Mouse (Mus musculus): Measurements from ENCODE around the gene Erp27.

Erp27 gene

DNA sequence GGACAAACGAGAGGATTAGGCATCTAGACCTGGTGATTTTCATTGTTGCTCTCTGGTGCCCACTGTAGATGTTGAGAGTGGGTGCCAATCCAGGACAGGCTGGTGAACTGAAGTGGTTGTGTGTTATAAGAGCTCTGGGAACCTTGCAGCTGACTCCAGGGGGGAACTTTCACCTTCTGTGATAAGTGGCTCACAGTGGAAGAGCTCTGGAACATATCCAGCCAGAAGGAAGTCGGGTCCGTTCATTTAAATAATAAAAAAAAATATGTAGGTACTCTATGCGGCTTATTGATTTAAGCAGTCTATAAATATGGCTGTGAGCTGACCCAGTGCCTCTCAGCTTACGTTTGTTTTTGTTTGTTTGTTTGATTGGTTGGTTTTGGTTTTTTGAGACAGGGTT, at the start of gene Erp27:
Erp27 (minus strand) TSS at position 101 of the 400 bp plus-strand sequence.
- DNase-seq (ENCODE audit: low spot score in 2 of 2) = no peak

DNA sequence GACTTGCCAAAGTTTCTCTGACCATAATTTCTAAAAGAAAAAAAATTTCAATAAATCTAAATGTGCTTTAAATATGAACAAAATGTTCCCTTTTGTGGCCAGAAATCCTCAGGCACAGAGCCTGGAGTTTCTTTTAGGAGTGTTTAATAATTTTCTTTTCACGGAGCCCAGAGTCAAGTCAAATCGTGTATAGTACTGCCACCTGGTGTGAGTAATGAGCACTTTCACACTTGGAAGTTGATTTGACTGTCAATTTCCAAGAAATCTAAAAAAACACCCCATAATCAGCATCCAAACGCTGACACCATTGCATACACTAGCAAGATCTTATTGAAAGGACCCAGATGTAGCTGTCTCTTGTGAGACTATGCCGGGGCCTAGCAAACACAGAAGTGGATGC, 46.9 kb upstream of the Erp27 start:
- DNase-seq (ENCODE audit: low spot score in 2 of 2) = peak in 1 of 2 experiments; percentile 36

DNA sequence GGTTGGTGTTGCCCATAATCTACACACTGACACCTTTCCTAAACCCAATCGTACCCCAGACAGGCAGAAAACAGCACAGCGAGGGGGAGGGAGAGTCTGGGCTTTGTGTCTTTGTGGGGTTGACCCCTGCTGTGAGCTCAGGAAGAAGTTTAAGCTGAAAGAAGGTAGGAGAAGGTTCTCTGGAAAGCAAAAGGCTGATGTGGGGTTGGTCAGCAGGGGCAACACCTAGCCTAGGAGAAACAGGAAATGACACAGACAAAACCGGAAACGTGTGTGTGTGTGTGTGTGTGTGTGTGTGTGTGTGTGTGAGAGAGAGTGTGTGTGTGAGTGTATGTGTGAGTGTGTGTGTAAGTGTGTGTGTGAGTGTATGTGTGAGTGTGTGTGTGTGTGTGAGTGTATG, 45.5 kb upstream of the Erp27 start:
- no peak for DNase-seq (ENCODE audit: low spot score in 2 of 2)

DNA sequence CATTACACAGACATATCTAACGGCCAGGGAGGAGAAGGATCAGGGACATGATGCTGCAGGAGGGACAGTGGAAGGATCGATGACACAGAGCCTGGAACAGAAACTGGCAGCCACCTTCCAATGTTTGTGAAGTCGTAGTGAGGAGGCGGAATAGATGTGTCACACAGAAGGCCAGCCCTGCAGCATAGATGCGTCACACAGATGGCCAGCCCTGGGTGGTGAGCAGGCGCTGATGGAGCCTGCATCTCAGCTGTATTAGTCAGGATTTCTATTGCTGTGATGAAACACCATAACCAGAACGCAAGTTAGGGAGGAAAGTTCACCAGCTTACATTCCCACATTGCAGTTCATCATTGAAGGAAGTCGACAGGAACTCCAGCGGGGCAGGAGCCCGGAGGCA, 43.9 kb upstream of the Erp27 start:
- peak; percentile 23 to 25 for DNase-seq (ENCODE audit: low spot score in 2 of 2)

DNA sequence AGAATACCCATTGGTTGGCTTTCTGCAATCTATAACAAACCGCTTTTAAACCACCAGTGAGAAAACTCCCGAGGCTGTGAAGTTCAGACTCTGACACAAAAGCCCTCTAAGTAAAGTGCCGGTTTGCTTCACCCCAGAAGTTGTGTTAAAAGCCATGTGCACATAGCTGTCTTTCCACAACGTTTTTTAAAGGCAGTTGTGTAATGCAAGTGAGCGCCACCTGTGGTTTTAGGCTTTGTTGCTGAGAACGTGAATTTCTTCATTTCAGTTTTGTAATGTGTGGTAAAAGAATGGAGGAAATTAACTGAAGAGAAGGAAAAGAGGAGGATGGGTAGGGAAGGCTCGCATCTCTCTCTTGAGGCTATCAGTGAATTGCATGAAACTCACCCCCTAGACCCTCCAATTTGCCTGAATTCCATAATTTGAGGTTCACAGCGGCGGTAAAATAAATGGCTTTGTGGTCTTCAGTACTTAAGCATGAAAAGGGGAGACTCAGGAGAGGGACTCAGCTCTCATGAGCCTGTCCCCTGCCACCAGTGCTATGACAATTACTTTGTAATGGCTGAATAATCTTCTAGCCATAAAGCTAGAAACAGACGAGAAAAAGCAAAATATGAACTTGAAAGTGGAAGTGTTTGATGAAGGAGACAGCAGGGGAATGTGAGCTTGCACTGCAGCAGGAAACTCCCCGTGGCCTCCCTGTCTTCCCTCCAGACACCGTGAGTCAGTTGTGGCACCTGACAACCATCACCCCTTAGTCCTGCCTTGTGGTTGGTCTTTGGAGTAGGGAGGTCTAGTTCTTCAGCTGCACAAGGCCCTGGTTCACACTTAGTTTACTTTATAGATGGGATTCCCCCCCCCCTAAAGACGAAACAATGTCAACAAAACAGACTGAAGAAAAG, 42.9 kb upstream of the Erp27 start:
- DNase-seq (ENCODE audit: low spot score in 2 of 2) = no peak

DNA sequence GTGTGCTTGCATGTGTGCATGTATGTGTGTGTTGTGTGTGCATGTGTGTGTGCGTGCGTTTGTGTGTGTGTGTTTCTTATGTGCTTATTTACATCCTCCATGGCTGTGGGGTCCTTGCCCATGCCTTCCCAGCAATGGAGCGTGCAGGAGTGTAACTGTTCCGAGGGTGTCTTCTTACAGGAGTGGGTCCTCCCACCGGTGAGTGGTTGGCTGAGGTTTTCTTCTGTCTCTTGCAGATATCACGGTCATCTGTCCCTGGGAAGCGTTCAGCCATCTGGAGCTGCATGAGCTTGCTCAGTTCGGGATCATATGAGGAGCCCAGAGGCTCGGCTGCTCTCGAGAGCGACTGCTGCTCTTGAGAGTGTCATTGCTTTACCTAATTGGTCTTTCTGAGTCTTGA, 41.0 kb upstream of the Erp27 start:
- DNase-seq (ENCODE audit: low spot score in 2 of 2) = no peak

DNA sequence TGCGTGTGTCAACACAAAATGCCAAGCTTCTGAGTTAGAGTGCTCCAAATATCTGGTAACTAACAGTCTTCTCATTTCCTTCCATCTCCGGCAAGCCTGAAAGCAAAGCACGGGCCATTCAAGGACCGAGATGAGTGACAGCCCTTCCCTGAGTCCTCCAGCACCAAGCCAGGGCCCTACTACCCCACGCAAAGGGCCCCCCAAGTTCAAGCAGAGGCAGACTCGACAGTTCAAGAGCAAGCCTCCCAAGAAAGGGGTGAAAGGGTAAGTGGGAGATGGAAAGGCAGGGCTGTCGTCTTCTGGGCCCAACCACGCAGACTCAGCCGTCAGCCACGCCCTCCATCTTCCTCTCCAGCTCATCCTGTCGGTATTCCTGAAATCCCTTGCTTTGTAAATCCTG, 37.2 kb upstream of the Erp27 start:
- DNase-seq (ENCODE audit: low spot score in 2 of 2) = no peak

DNA sequence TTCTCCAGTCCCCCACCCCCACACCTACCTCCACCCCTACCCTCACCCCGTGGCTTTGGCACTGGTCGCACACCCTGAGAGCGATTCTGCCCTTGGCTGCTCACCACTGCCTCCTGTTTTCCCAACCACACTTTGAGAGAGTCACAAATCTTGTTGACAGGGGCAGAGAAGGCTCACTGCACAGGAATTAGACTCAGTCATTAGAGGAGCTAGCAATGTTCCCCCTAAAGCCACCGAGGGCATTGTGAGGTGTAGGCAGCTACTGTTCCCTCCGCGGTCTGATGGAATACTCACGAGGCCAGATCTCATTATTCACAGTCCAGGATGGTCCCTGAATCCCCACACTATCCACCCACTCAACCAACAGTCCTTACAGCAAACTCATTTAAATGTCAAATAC, 35.1 kb upstream of the Erp27 start:
- DNase-seq (ENCODE audit: low spot score in 2 of 2) = no peak

DNA sequence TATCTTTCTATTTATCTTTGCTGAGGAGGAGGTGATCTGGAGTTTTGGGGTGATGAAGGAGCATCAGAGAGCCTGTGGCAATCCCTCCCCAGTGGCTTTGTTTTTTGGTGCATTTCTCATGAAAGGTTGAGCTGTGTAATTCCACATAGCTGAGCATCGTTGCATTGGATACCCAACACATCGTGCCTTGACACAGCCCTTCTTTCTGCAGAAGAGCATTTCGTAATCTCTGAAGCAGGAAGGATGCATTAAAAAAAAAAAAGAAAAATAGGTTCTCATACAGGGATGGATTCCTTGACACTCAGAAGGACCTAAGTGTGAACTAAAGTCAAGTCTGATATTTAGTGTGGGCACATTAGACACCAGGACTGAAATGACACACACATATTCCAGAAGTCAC, 33.3 kb upstream of the Erp27 start:
- DNase-seq (ENCODE audit: low spot score in 2 of 2) = no peak

DNA sequence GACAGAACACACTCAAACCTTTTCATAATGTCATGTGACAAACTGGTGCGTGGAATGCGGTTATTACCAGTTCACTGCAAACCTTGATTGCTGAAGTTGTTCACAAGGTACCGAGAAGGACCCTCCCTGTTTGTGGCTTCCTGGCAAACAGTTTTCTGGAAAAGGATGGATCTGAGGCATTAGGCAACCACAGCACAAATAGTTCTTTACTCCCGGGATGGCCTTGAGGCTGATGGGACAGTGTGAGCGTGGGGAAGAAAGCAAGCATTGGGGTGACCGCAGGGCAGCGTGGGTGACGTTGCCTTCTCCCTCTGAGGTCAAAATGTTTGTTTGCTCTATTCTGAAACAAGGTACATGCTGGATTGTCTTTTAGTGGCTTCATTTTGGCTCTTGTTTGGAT, 32.7 kb upstream of the Erp27 start:
- DNase-seq (ENCODE audit: low spot score in 2 of 2) = no peak

DNA sequence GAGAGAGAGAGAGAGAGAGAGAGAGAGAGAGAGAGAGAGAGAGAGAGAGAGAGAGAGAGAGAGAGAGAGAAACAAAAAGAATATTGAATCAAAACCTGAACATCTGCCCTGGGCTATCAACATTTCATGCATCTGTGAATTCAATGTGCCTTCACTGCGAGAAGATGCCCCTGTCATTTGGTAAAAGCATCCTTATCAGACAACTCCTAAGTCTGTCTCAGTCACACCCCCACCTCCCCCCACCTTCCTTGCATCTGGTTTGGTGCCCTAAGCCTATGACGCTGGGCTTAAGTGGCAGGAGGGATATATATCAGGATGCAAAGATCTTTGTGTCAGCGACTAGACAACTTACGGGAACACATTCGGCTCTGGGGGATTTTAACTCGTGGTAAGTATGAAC, 32.2 kb upstream of the Erp27 start:
- no peak for DNase-seq (ENCODE audit: low spot score in 2 of 2)

DNA sequence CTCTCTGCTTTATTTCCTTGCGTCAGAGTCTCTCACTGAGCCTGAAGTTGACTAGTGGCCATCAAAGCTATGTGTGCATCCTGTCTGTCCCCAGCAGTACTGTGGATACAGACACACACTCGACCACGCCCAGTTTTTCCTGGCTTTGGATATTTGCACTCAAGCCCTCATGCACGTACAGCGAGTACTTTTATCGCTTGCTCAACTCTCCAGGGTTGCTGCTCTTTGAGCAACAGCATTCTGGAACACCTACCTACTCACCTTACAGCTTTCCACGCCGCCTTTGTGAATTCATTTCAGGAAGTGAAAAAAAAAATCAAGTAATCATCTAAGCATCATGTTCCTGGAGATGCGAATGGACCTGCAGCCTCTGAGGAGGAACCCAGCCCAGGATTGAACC, 30.9 kb upstream of the Erp27 start:
- no peak for DNase-seq (ENCODE audit: low spot score in 2 of 2)

DNA sequence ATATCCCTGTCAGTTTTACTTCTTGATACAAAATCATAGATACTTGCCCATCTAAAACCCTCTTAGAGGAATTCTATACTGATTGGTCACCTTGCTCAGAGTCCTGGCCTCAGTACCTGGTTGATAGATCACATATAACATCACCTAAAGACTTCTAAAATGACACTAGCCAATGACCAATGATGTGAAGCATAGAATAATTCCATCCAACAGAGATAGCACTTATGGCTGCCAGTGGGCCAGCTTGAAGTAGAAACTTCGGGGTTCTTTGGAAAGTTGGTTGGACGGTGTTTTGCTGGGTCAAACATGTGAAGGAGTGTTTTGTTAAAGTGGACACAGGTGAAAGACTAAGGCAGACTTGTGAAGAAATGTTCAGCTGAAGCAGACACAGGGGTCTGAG, 28.2 kb upstream of the Erp27 start:
- DNase-seq (ENCODE audit: low spot score in 2 of 2) = no peak

DNA sequence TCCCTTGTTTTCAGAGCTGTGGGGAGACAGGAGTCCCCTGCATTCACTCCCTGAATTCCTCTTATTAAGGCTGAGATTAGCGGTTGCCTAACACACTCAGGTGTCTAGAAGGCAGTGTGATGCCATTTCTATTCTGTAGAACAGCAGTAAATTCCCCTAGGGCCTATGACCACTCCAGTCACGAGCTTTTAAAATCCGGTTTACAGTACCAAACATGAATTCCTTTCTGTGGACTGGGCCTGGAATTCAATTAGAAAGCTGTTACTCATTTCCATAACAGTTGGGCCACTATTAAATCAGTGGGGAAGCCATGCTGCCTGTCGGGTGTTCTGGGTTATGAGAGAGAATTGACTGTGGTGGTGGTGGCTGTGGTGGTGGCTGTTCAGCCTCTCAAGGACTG, 25.7 kb upstream of the Erp27 start:
- DNase-seq (ENCODE audit: low spot score in 2 of 2) = no peak

DNA sequence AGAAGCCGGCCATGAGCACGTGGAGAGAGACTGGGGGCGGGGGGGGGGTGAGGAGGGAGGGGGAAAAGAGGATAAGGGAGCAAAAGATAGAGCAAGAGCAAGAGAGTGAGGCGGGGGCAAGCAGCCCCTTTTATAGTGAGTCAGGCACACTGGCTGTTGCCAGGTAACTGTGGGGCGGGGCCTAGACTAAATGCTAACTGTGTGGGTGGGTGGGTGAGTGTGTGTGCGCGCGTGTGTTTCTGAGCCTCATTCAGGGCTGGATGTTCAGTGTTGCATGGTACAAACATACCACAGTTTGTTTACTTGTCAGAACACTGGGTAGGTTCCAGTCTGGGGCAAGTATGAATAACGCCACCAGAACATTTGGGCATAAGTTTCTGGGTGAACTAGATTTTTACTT, 25.0 kb upstream of the Erp27 start:
- peak in 1 of 2 experiments; percentile 46 for DNase-seq (ENCODE audit: low spot score in 2 of 2)

DNA sequence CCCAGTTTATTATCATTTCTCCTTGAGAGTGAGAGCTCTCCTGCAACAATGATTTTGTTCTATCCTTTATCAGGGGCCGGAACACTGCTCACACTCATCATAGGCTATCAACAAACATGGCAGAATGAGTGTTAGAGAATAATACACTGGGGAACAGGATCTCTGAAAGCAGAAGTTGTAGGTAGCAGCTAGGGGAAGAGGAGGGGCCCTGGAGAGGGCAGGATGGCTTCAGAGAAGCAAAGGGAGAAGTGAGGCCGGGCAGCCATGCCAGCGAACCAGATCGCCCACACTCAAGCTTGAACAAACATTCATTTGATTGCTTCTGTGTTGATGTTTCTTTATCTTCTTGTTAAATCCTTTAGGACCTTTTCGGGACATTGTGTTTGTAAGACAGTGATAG, 24.3 kb upstream of the Erp27 start:
- no peak for DNase-seq (ENCODE audit: low spot score in 2 of 2)

DNA sequence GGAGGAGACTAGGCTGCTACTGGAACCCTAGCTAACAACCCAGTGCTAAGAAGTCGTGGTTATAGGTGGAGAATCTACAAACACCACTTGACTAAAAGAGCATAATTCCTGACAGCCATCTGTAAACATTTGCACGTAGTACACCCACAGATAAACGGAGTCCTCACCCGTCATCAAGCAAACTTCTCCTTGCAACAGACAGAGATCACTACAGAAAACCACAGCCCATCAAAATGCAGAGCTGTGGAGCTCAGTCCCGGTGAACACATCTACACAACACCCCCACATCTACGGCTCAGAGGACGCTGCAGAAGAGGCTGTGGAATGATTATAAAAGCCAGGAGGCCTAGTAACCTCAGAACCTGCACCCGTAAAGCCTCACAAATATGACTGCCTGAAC, 22.5 kb upstream of the Erp27 start:
- DNase-seq (ENCODE audit: low spot score in 2 of 2) = peak in 1 of 2 experiments; percentile 23

DNA sequence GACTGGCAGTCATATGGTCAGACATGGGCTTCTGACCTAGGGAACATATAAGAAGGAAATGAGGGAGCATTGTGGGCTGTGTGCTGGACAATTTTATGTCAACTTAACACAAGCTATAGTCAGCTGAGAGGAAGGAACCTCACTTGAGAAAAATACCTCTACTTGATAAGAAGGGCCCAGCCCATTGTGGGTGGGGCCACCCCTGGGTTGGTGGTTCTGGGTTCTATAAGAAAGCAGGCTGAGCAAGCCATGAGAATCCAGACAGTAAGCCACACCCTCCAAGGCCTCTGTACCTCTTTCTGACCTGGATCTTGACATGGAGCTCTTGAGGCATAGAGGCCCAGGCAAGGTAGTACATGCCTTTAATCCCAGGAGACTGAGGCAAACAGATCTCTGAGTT, 21.4 kb upstream of the Erp27 start:
- no peak for DNase-seq (ENCODE audit: low spot score in 2 of 2)

DNA sequence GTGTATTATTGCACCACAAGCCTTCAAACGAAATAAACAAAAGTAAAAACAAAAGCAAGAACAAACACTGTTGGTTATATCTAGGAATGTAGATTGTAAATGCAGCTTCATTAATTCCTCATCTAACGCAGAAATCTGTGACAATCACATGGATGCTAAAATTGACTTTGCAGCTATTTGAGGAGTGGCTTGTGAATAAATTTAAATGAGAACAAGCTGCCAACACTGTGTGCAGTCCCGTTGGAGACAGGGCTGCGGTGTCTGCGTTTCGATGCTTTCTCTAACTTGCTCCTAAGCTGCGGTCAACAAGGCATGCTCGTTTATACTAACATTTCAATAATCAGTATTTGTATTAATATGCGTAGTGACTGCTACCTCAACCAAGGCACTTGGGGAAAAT, 20.3 kb upstream of the Erp27 start:
- peak in 1 of 2 experiments; percentile 14 for DNase-seq (ENCODE audit: low spot score in 2 of 2)

DNA sequence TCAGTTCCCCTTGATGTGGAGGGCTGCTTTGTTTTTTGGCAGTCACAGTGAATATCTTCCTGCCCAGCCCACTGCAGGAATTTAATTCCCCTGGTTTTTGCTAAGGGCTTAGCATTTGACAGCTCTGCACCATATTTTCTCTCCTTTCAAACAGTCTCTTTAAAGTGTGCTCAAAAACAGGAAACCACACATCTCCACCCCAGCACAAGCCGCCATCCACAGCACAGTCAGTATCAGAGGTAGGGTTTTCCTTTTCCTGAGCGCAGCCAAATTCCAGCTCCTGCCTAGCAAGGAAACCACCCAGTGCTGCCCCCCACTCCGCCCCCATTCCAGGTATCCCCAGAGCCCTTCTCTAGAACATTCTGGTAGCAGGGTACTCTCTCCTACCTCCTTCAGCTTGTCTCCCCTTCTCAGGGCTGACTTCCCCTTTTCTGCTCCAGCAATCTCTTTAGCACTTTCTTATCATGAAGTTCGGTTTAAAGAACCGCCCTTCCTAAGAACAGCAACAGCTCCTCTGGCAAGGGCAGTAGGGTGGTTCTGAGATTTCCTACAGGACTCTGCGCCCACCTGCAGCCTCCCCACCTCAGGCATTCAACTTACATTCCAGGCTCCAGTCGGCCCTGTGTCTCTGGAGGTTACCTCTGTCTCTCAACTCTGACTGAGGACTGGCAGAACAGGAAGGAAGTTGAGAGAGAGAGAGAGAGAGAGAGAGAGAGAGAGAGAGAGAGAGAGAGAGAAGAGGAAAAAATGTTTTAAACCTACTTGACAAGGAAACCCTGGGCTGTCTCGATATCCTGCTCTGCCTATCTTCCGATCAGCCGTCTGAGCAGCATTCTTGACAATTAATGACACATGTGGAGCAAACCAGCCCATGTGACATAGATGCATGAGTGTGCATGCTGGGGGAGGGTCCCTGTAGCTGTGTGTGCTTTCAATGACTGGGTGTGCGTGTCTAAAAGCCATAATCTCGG, 19.4 kb upstream of the Erp27 start, which contains the start of gene Arhgdib:
Arhgdib (minus strand) TSS at position 849 of the 971 bp plus-strand sequence.
- DNase-seq (ENCODE audit: low spot score in 2 of 2) = peak; percentile 29 to 34

DNA sequence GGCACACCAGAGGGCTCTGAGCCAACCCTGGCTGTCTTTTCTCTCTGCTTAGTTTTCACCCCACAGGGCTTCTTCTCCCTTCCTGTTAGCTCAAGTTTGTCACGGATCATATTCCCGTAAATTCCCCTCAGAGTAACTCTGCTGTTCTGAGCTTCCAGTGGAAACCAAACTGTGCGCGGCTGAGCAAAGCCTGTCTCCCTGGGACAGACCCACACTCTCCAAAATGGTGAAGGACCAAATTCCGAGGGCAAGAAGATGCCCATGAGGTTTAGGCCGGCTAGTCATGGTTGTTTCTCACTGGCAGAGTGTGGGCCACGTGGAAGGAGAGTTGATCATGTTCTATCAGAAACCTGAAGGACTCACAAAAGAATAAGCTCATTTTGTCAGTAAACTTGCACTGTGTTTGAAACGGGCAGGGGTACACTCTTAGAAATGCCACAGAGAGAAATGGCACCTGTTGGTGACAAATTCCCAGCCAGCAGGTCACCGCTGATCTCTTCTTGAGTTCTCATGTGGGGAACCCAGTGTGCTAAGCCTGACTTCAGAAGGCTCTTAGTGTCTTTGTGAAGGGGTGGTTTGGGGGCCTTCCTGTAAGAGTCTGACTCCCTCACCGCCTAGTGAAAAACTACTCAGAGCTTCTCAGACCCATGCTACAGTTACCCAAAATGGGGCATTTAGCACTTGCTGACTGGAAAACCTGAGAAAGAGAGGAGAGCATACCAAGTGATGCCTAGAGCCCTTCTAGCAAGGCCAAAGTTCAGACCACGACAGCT, 18.4 kb upstream of the Erp27 start:
- DNase-seq (ENCODE audit: low spot score in 2 of 2) = no peak
